Comparison of ENCODE assay signal across 25 mouse cellular contexts in the genomic region with DNA sequence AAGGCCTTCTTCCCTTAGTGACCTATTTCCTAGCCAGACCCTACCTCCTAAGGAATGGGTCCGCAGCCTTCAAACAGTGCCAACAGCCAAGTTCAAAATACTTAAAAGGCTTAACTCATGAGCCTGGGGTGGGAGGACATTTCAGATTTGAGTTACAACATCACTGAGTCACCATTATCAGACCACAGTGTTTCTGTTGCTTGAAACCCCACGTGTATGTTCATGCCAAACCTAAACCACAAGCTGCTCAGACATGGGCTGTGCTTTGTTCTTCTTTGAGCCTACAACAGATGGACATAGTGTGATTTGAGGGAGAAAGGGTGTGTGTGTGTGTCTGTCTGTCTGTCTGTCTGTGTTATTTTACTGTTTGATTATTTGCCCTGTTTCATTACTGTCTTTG. TPM values are rescaled to one million over a fixed set of nuclear protein-coding genes. Genes with fewer than 3 reads are reported as not detected.
DNase-seq lines count a peak whose midpoint lies in the region; ATAC-seq and TF ChIP-seq lines count a peak whose summit lies in the region.
"Had no signal": no experiment of that assay in that cellular context is flagged by ENCODE, and none has a peak within 500 bp of the region (broad histone marks: within the 10 kb centered on the region; RNA-seq: fewer than 3 reads in every experiment).

No protein-coding gene starts in this region.

- no peak overlapping the region for H3K4me3 ChIP-seq in left cerebral cortex, adult 2 months
- H3K4me3 ChIP-seq: heart, embryonic 12.5 days; neural tube, embryonic 15.5 days; stomach, embryonic 15.5 days had no signal

- no peak for TF ChIP-seq CTCF in left cerebral cortex, adult 2 months (IDR thresholded peaks at IDR 0.05)

- DNase-seq in left cerebral cortex, adult 2 months (ENCODE audit: extremely low spot score in 1 of 2, low spot score in 2 of 2): no peak
- no peak for DNase-seq in left cerebral cortex, adult 18-20 months (ENCODE audit: low spot score in 2 of 2)
- DNase-seq in 416B (ENCODE audit: low read depth) (peak; percentile 88), NIH3T3 (ENCODE audit: low read depth) (peak; percentile 84)
- DNase-seq in spleen, adult 18-20 months: no peak
- no peak for DNase-seq in frontal cortex, postnatal 10 days (ENCODE audit: low spot score in 2 of 2)
- DNase-seq: adrenal gland, postnatal 10 days; cerebellum, adult 8-10 months; heart, postnatal 14 days; liver, postnatal 0 days; midbrain, embryonic 14.5 days; thymus, adult 18-20 months had no signal

- intact Hi-C loops in left cerebral cortex, adult 2 months (cut with DNase I): no loop called here

- ATAC-seq in granulocyte monocyte progenitor cell, adult 5-6 weeks (replicated peaks; ENCODE audit: poor library complexity, severe bottlenecking): peak; percentile 100
- no peak for ATAC-seq in activated CD4-positive, CD25-positive, alpha-beta regulatory T cell, adult 4 months
- ATAC-seq: forebrain, embryonic 16.5 days; intestine, embryonic 16.5 days; liver, postnatal 0 days had no signal

- H3K27ac ChIP-seq in left cerebral cortex, adult 2 months: 0 out of 2 replicates have a peak overlapping the region, but pooled peaks have one; percentile 24
- H3K27ac ChIP-seq: hindbrain, embryonic 14.5 days; neural tube, embryonic 15.5 days; stomach, embryonic 15.5 days had no signal

RNA-seq across cellular contexts. Expression of a gene that starts 24.4 kb away (rescaled TPM):
- total RNA-seq in left cerebral cortex, adult 2 months (2021): 10 to 100 TPM; 28.8 to 33.3 TPM
- total RNA-seq in left cerebral cortex, adult 18-20 months (2021): 10 to 100 TPM; 27.6 to 27.9 TPM
- total RNA-seq in granulocyte monocyte progenitor cell, adult 5-6 weeks (2014; fragmentation: Nextera tagmentation): 2.7 TPM in 1 of 2 replicates, not detected in the other
- total RNA-seq in granulocyte monocyte progenitor cell, adult 5-6 weeks (2017): 0.56 TPM in 1 of 2 replicates, not detected in the other
- polyA plus RNA-seq in activated CD4-positive, CD25-positive, alpha-beta regulatory T cell, adult 4 months (2017; shearing (Covaris generic)): under 1 TPM in 1 of 2 experiments, not detected in 1; 0.62 TPM

RNA-seq across cellular contexts. Expression of a gene that starts 59.8 kb away (rescaled TPM):
- total RNA-seq in left cerebral cortex, adult 2 months (2021): not detected
- not detected for total RNA-seq in left cerebral cortex, adult 18-20 months (2021)
- 0.92 TPM in 1 of 2 replicates, not detected in the other for total RNA-seq in granulocyte monocyte progenitor cell, adult 5-6 weeks (2014; fragmentation: Nextera tagmentation)
- not detected in 2 replicates for total RNA-seq in granulocyte monocyte progenitor cell, adult 5-6 weeks (2017)
- not detected for polyA plus RNA-seq in activated CD4-positive, CD25-positive, alpha-beta regulatory T cell, adult 4 months (2017; shearing (Covaris generic))
- total RNA-seq: CH12.LX; gastrocnemius, adult 18-20 months; left cerebral cortex, postnatal 36 days; MEL had no signal
- polyA plus RNA-seq: hindbrain, embryonic 14.5 days; large intestine, adult 2 months; liver, postnatal 0 days; neural tube, embryonic 15.5 days had no signal

Comparison
In these comparisons a context has a peak if more than half of its experiments do, and no peak if none do; other contexts are left out.
1. DNase-seq: peak in 416B (single experiment) and NIH3T3 (single experiment); none in left cerebral cortex, adult 2 months (0 of 2), left cerebral cortex, adult 18-20 months (0 of 2), spleen, adult 18-20 months (0 of 2) and frontal cortex, postnatal 10 days (0 of 2).
2. RNA of a gene that starts 24.4 kb away (total RNA-seq): 28.8 to 33.3 TPM in left cerebral cortex, adult 2 months and 27.6 to 27.9 TPM in left cerebral cortex, adult 18-20 months; 0.56 to 2.7 TPM in granulocyte monocyte progenitor cell, adult 5-6 weeks; every median in the first group is over 4 times any median in the second.